Mouse (Mus musculus) adrenal gland, adult 2 months (tissue): ENCODE results near the gene Pbld1. TPM values are rescaled to one million over a fixed set of nuclear protein-coding genes. Genes with fewer than 3 reads are reported as not detected.

Source experiments
- DNase-seq: peaks from one replicate; pipeline ENCODE4 v3.0.0; 2021
- long read RNA-seq: library from polyadenylated mRNA; stranded (forward); transcript quantifications from one replicate; pipeline ENCODE4 v2.0.0, GENCODE M21; 2021
- polyA plus RNA-seq: library from polyadenylated mRNA; depleted of rRNA; stranded (reverse); fragments of >200 nt; gene quantifications from 2 replicates; pipeline ENCODE4 v1.2.3, GENCODE M21; 2012; rRNA removed
- total RNA-seq, 2 experiments: library from RNA; stranded (reverse); gene quantifications; 2 replicates each; pipeline ENCODE4 v1.2.3; 2021

The Pbld1 gene
- total RNA-seq (1 to 10 TPM; 2.0 to 3.0 TPM), polyA plus RNA-seq (0.40 and 0.90 TPM in 2 replicates)
- long read RNA-seq, partial matches to known transcripts, result 0 of 5 reads
- long read RNA-seq, other reads (novel, unspliced or antisense), result 5 of 5 reads

DNA sequence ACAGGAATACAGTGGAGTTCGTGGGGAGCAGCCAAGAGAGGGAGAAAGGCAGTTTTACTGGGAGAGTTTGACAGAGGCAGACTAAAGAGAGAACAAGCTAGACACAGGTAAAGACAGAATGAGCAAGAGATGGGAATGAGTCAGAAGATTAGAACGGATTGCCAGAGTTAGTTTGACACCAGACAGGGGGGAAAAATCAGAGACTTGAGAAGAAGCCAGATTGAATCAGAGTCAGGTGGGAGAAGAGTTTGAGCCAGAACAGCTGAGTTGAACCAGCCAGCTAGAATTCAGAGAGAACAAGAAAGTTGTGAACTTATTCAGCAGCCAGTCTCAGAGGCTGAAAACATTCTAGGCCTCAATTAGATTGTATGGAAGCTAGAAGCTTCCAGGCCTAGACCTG, at the start of gene Pbld1:
Pbld1 (plus strand) TSS at position 301 of the 400 bp plus-strand sequence.
- DNase-seq, result no peak

DNA sequence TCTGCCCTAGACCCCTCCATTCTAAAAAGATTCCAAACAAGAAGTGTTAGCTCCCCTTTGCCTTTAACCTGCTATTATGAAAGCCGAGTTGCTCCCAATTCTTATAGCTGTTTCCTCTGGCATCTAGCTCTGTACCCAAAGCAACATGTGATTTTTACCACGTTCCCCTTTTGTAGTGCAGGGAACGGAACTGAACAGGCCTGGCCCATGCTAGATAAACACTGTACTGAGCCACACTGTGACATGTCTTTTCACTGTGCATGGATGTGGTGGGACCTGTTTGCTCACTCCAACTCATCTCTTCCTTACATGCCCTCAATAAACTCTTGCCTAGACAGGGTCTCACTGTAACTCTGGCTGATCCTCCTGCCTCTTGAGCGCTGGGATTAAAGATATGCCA, 49.7 kb upstream of the Pbld1 start:
- DNase-seq, result no peak

DNA sequence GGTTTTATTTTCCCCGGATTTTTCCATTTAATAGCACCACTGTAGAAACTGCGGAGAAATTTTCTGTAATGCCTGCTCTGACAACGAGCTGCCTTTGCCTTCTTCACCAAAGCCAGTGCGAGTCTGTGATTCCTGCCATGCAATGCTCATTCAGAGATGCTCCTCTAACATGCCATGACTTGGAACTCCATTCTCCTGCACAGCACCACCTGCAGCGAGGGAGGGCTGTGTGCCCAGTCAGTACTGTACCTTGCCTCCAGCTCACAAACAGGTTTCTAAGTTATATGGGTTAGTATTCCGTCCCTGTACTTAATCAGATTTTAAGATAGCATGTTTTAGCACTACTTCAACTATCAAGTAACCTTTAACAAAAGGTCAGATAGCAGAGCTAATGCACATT, 48.4 kb upstream of the Pbld1 start:
- no peak for DNase-seq

DNA sequence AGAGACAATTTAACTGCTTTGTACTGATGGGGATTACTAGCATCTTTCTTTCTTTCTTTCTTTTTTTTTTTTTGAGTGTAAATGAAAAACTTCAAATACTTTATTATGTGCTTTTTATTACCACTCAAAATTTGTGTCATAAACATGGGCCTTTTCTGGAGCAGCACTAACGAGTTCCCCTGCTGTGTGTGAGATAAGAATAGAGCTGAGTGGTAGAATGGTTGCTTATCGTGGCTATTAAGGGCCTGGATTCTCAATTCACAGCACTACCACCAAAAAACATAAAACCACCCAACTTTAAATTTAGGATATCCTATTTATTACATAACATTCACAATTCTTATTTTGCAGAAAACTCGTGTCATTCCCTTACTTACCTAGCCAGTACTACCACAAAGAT, 46.5 kb upstream of the Pbld1 start:
- no peak for DNase-seq

DNA sequence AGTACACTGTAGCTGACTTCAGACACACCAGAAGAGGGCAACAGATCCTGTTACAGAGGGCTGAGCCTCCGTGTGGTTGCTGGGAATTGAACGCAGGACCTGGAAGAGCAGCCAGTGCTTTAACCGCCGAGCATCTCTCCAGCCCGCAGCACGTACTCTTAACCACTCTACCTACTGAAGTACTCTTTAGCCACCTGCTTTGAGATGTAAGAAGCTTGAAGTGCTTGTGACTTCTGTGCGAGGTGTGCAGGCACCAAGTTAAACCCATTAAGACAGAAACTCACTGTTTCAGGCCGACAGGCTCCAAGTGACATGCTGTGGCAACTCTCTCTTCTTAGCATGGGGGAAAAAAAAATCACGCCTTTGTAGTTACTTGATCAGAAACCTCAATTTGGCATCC, 45.8 kb upstream of the Pbld1 start:
- DNase-seq, result no peak

DNA sequence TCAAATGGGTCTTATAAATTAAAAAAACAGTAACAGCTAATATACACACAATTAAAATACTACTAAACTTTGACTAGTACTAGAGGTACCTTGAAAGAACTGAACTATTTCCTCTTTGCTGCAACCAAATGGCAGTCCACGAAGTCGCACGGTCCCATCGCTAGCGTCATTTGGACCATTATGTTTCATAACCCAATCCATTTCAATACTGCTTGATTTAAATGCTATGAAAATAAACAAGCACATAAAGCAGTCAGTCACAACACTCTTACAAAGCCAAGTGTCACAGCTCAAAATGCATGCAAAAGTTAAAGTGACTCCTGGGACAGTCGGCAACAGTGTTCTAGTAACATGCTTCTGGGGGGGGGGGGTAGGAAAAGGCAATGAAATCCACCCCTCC, 40.7 kb upstream of the Pbld1 start:
- no peak for DNase-seq

DNA sequence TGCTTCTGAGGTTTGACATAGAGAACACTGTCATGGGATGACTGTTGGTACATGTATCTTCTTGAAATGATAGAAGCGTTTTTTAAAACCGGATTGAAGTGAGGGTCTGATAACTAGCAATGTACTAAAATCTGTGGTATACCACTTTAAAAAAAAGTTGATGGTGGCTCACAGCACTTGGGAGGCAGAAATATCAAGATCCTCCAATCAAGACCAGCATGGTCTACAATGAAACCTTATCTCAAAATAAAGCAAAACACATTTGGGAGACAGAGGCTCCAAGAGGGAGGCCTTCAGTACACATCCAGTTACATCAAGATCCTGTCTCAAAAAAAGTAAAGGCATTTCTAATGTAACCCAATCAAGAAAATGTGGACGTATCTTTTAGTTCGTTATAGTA, 38.3 kb upstream of the Pbld1 start:
- no peak for DNase-seq

DNA sequence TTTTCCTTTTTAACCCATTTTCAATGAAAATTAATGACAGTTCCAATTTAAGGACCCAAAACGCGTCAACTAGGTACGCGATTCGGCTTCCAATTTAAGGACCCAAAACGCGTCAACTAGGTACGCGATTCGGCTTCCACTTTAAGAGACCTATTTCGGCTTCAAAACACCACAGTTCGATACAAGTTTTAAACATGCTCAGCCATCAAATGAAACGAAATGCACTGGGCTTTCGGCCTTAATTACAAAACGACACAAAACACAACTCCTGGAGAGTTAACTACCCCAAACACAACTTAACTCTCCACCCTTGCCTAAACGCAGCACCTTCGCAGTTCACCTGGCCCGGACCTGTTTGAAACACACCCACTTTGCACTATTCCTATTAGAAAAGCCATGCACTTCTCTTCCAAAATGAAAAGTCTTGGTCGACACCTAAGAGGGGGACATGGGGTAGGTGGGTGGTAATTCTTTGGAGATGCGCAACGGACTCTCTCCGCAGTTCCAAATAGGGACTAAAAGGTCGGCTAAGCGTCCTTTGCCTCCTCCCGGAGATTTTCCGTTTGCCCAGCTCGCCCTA, 37.3 kb upstream of the Pbld1 start:
- DNase-seq, result no peak

DNA sequence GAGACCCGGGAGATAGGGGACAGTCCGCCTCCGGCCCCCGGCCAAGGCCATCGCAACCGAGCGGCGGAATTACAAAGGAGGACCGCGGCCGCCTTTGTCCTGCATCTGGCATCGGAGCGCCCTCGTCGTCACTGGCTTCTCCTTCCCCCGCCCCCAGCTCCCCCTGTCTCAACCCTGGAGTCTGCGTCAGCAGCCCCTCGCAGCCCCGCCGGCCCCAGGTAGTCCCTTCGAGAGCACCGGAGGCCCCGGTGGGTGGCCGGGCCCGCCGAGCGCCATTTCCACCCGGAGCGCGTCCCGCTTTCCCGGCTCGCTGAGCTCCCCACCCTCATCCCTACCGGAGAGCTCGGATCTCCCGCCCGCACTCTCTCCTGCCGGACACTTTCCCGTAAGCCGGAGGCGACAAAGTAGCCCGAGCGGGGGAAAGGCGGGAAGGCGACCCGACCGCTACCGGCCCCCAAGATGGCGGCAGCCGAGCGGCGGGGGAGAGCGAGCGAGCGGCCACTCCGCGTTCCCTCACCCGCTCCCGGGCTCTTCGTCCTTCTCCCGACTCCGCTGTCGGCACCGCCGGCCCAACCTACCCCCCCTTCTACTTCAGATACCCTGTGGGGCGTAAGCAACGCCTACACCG, 36.7 kb upstream of the Pbld1 start:
- DNase-seq, result peak; percentile 86

DNA sequence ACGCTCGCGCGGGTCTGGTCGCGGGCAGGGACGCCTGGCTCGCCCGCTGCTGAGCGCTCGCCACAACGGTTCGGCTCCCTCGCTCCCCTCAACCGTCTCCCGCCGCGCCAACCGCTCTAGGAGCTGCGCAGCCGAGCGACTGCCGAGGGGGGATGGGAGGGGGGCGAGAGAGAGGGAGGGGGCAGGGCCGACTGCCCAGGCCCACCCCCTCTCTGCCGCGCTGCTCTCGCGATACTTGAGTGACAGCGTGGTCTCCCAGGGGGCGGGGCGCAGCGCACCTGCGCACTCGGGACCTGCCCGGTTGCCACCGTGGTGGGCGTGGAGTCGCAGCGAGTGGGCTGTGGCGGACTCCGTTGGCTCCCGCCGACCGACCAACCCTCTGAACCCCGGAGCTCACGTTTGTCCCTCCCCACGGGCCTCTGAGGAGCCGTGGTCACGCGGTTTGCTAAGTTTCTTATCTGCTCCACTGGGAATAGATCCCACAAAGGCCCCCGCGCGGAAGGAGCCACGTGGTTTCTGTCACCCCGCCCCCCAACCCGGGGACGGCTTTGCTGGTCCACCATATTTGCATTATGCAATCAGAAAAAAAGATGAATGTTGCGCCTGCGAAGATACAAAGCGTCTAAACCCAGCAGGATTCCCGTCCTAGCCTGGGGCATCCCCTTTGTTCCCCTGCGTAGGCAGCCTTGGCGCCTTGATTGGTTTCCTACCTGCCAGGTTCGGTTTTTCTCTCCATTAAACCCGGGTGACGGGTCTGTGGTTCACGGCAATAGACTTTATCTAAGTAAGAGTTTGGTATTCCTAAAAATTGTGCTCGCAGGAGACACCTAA, 36.0 kb upstream of the Pbld1 start, which contains the start of the genes Hnrnph3 and Pbld2:
Hnrnph3 (minus strand) TSS at position 469 of the 831 bp plus-strand sequence.
Pbld2 (plus strand) TSS at position 567 of the 831 bp plus-strand sequence.
- peak; percentile 100 for DNase-seq

DNA sequence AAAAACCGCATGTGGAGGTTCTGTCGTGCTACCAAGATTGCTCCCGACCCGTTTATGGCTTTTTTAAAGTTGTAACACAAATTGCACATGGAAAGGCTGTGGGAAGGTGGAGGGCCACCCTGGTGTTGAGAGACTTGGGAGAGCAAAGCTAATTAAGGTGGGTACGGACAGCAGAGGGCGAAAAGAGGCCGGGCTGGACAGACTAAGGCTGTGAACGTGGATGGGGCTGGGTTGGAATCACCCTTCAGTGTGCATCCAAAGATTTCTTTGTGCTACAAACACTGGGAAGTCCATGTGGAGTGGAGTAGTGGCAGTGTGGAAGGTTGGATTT, 35.4 kb upstream of the Pbld1 start:
- peak; percentile 82 for DNase-seq

DNA sequence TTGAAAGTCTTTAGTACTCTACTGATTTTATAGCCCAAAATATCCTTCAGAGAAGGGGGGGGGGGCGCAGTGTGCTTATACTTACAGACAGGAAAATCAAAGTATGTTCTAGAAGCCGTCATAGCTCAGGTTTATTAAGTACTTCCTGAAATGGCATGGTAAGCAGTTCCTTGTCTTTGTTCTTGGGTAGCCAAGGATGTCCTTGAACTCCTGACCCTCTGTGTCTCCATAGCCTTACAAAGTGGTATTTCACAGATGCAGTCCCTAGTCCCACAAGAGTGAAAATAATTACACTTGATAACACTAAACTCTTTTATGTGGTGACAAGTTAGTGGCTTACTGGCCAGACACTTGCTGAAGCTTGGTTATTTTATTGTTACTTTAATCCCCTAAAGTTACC, 34.9 kb upstream of the Pbld1 start:
- DNase-seq, result no peak

DNA sequence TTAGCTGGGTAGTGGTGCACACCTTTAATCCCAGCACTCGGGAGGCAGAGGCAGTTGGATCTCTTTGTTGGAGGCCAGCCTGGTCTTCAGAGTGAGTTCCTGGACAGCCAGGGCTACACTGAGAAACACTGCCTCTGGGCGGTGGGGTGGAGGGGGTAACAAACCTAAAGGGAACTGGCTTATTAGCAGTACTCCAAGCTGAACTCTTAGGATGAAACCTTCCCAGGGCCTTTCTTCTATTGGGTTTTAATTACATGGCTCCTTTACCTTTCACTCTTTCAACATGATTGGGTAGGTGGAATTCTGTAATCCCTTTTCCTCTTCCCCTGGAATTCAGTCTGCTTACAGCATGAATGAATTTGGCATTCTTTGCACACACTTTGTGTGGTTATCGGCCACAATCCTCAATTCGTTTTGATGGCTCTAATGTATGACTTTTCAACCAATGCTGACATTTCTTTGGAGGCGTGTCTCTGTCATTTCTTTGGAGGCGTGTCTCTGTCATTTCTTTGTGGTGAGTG, 34.4 kb upstream of the Pbld1 start:
- DNase-seq, result no peak

DNA sequence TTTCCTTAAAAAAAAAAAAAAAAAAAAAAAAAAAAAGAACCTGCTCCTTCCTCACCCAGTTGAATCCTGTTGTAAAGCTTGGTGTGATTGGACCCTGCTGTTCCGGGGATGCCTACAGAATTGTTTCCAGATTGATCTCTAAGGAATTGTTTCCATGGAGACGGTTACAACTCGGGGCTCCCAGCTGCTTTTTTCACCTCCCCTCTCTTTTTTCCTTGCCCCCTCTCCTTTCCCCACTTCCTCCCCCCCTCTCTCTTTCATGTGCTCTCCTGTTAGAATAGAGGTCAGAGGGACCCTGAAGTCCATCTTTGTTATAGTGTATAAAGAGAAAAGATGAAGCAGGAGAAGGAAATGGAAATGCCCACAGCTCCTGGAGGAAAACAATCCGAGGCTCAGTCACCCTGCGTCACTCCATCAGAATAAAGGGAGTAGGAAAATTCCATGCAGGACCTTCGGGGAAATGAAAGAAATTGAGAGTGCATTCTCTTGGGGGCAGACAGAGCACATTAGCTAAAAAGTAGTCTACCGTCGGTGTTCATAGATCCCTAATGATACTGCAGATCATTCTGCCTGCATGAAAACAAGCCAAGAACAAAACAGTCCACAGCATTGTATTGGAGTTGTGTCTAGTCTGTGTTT, 33.7 kb upstream of the Pbld1 start:
- DNase-seq, result no peak

DNA sequence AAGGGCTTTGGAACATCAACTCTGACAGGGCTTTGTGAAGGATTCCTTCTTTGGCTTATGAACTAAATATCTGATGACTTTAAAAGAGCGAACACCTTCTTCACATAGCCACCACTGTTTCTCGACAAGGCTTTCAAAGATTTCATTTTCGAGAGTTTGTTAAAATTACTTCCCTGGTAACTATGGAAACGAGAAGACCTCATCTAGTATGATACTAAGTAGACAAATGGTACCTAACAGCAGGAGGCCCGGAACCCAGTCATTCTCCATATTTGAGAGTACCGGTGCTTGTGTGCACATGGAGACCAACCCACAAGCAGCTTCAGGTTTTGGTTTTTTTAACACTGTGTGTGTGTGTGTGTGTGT, 33.2 kb upstream of the Pbld1 start:
- no peak for DNase-seq

DNA sequence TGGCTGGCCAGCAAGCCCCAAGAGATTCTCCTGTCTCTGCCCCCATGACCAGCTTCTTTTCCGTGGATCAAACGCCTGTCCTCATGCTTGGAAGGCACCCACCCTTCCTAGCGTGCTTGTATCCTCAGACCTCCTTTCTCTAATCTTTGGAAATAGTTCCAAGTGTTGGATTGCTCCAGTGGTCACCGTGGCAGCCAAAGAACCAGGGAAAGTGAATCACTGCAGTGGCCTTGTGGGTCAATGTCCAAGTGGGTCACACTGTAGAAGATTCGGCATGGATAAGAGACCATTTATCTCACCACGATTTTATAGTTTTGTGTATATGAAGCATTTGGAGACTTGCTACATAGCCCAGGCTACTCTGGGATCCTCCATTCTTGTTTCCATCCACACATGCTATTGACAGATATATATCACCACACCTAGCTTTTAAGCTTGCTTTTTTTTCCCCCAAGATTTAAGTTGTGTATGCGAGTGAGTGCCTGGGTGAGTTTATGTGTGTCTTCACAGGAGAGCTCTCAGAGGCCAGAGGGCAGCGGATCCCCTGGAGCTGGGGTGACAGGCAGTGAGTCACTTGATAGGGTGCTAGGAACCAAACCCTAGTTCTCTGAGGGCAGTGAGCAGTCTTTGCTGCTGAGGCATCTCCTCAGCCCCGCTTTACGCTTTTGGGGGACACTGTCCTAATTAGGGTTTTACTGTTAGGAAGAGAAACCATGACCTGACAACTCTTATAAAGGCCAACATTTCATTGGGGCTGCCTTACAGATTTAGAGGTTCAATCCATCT, 32.4 kb upstream of the Pbld1 start:
- DNase-seq, result peak; percentile 73

DNA sequence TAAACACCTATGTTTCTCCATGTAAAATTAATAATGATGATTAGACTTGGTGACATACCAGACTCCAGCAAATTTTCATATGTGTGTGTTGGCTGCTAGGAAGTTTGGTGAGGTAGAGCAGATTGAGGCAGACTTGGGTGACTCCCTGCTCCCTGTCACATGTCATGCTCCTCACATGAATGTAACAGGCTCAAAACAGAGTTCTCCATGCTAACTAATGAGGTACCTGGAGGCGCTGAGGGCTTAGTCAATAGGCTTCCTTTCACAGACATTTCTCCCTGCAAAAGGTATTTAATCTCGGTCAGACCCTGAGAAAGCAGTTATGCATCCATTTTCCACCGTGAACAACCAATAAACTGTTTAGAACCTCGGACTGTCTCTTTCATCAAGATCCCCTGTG, 31.6 kb upstream of the Pbld1 start:
- no peak for DNase-seq

DNA sequence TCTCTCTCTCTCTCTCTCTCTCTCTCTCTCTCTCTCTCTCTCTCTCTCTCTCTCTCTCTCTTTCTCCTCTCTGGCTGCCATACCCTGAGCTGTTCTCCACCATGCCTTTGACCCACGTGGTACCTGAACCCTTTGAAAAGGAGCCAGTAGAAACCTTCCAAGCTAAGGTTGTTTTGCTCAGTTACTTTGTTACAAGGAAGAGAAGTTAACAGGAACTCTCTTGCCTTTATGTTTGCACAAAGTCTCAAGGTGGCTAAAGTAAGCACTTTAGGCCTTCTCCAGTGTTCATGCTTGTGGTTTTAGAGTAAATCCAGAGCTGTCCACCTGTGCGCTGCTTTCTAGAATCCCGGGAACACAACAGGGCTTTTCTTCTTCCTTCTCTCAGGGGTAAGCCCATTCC, 27.7 kb upstream of the Pbld1 start:
- no peak for DNase-seq

DNA sequence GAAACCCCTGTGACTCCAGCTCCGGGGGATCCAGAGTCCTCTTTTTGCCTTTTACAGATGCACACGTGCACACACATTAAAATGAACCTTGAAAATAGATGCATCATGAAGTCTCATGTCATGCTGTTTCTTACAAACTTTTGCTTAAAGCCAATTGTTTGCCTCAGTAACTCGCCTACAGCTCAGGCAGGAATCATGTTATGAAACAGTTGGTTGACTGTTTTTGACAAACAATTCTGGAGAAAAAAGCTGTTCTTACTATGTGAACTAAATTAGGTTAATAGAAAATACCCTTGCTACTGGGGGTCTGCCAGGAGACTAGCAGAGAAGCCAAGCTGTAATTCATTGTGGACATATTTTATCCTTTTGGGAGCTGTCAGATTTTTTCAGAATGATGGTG, 27.0 kb upstream of the Pbld1 start:
- DNase-seq, result no peak

DNA sequence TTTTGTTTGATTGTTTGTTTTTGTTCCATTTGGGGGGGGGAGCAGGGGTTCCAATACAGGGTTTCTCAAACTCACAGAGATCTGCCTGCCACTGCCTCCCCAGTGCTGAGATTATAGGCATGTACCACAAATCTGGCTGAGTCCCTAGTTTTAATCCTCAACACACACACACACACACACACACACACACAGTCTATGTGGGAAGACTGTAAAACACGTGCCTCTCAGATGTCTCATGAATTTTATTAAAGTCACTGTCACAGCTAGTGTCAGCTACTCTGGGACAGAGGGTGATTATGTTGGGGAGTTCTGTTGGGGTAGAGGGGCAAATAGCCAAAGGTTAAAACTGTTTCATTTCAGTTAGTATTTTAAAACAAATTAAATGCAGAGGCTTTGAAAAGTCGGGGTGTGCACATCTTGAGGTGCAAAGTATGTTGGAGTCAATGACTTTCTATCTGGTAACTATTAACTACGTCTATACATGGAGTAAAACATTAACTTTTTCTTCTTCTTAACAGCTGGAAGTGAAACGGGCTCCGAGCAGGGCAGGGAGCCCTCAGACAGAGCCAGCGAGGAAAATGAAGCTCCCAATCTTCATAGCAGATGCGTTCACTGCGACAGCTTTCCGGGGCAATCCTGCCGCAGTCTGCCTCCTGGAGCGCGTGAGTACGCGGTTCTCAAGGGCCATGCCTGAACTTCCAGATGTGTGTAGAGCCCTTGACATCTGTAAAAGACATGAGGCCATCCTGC, 21.2 kb upstream of the Pbld1 start:
- no peak for DNase-seq
